Mouse (Mus musculus) megakaryocyte, embryonic 14.5 days (primary cell): Measurements from ENCODE around the gene Ccser1. TPM values are rescaled to one million over a fixed set of nuclear protein-coding genes. Genes with fewer than 3 reads are reported as not detected.

Experiments used
- H3K27me3 ChIP-seq: replicated peaks from 2 replicates; pipeline ENCODE3; 2012; ENCODE audit warnings: inconsistent platforms
- H3K36me3 ChIP-seq: replicated peaks from 2 replicates; pipeline ENCODE3; 2012; ENCODE audit warnings: low read length, inconsistent platforms, mixed read lengths
- H3K4me1 ChIP-seq: 2 replicates; pipeline ENCODE4 v1.6.1; 2012; ENCODE audit warnings: inconsistent platforms
- H3K4me3 ChIP-seq: replicated peaks from 2 replicates; pipeline ENCODE3; 2012; ENCODE audit warnings: moderate library complexity, mild to moderate bottlenecking, inconsistent platforms
- H3K9me3 ChIP-seq: 2 replicates; pipeline ENCODE4 v1.6.1; 2012; ENCODE audit warnings: inconsistent platforms
- FLI1 ChIP-seq: IDR thresholded peaks from 2 replicates; pipeline ENCODE4 v1.6.1; 2012; ENCODE audit warnings: low read length, inconsistent platforms, mixed read lengths
- GATA1 ChIP-seq: IDR thresholded peaks from 3 replicates; pipeline ENCODE4 v1.6.1; 2012; ENCODE audit warnings: mixed read lengths, low read length, inconsistent platforms, borderline replicate concordance
- polyA plus RNA-seq: library from polyadenylated mRNA; stranded (reverse); fragments of >175 nt; gene quantifications from 2 replicates; pipeline ENCODE4 v1.2.3, GENCODE M21; 2012; ENCODE audit warnings: low replicate concordance; ENCODE audit not compliant: insufficient read depth

Gene Ccser1
- polyA plus RNA-seq, 1 experiment = 0.15 TPM

GRCm38 (mm10) chr6:61315884-61316601, 135.9 kb downstream of the Ccser1 start:
- H3K27me3 ChIP-seq = no peaks in the 10 kb centered on the region
- H3K4me3 ChIP-seq = no peak overlapping the region
- H3K36me3 ChIP-seq = no peaks in the 10 kb centered on the region
- TF ChIP-seq GATA1 = no peak
- no peak for TF ChIP-seq FLI1
- H3K9me3 ChIP-seq = peaks cover 7% of the 10 kb centered on the region
- H3K4me1 ChIP-seq = no peaks in the 10 kb centered on the region

DNA sequence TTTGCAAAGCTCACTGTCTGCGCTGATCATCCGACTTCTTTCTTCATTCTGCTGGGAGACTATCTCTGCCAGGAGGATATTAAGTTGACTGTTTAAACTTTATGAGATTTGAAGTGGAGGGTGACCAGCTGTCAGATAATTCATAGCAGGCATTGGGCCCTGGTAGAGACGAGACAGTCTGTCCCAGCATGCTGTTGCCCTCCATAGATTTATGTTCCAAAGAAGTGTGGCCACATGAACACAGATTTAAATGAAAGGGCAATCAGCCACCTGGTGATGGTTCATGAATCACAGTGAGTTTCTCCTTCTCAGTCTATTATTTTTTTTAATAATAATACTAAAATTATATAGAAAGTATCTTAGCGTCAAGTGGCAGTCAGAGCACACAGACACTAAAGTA, 140.7 kb downstream of the Ccser1 start:
- TF ChIP-seq FLI1 (no peak), GATA1 (no peak)
- Histone ChIP-seq H3K27me3 (no peaks in the 10 kb centered on the region), H3K4me3 (no peak overlapping the region), H3K4me1 (no peaks in the 10 kb centered on the region), H3K9me3 (no peaks in the 10 kb centered on the region), H3K36me3 (no peaks in the 10 kb centered on the region)

GRCm38 (mm10) chr6:61322328-61322727, 142.2 kb downstream of the Ccser1 start:
- TF ChIP-seq GATA1 (no peak), FLI1 (no peak)
- H3K4me1 ChIP-seq = no peaks in the 10 kb centered on the region

GRCm38 (mm10) chr6:61326131-61326530, 146.0 kb downstream of the Ccser1 start:
- no peak for TF ChIP-seq GATA1
- no peak for TF ChIP-seq FLI1
- Histone ChIP-seq H3K27me3 (no peaks in the 10 kb centered on the region), H3K36me3 (no peaks in the 10 kb centered on the region), H3K4me3 (no peak overlapping the region), H3K9me3 (no peaks in the 10 kb centered on the region), H3K4me1 (no peaks in the 10 kb centered on the region)

More at GRCm38 (mm10) chr6:61322328-61322727, 142.2 kb downstream of the Ccser1 start:
- Histone ChIP-seq H3K4me3 (no peak overlapping the region), H3K9me3 (no peaks in the 10 kb centered on the region), H3K27me3 (no peaks in the 10 kb centered on the region), H3K36me3 (no peaks in the 10 kb centered on the region)

DNA sequence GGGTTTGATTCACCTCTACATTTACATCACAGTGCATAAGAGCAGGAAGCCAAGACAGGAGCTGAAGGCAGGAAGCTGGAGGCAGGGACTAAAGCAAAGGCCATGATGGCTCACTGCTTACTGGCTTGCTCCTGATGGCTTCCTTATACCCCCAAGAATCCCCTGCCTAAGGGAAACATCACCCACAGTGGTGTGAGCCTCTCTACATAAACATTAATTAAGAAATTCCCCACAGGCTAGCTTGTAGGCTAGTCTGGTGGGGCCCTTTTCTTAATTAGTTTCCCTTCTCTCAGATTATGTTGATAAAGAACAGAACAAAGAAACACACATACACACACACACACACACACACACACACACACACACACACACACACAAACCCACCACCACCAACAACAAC, 148.9 kb downstream of the Ccser1 start:
- no peak overlapping the region for H3K4me3 ChIP-seq
- no peaks in the 10 kb centered on the region for H3K27me3 ChIP-seq
- no peaks in the 10 kb centered on the region for H3K36me3 ChIP-seq
- H3K4me1 ChIP-seq = no peaks in the 10 kb centered on the region
- TF ChIP-seq FLI1 = no peak
- no peak for TF ChIP-seq GATA1
- no peaks in the 10 kb centered on the region for H3K9me3 ChIP-seq

DNA sequence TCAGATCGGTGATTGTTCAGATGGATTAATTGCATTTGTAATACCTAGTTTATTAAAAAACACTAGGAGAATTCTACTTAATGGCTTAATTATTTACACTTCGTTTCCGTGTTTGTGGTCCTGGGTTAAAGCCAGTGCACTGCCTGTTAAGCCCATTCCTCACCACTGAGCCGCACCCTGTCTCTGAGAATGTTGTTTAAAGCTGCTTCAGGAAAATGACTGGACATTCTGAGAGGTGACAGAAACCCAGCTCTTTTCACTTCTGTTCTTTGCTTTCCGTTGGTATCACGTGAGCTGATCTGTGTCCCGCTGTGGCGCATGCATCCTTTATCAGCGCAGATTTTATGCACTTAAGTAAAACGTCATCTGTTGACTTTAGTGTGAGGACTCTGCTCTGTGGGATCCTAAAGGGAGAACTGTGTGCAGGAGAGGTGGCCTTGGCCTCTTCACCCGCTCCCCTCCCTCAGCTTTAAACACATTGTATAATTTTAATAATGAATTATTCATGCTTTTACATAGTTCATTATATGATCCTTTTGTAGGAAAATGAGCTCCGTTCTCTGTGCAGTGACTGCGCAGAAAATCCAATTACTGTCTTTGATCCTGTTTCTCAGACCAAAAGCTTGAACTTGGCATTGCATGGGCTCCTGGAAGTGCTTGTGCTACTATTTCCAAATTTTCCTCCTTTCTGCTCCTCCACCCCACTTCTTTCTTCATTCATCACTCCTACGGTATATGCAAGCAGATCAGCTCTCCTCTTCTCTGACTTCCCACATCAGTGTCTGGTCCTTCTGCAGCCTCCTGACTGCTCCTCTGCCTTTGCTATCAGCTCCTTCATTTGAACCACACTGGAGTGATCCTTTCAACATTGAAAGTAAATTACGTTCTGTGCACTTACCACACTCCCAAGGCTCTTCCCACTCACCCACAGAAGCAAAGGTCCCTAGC, 149.7 kb downstream of the Ccser1 start:
- Histone ChIP-seq H3K27me3 (no peaks in the 10 kb centered on the region), H3K4me1 (no peaks in the 10 kb centered on the region), H3K4me3 (no peak overlapping the region), H3K36me3 (no peaks in the 10 kb centered on the region), H3K9me3 (no peaks in the 10 kb centered on the region)
- TF ChIP-seq GATA1 (no peak), FLI1 (no peak)

GRCm38 (mm10) chr6:61334466-61334865, 154.3 kb downstream of the Ccser1 start:
- Histone ChIP-seq H3K4me3 (no peak overlapping the region), H3K9me3 (no peaks in the 10 kb centered on the region), H3K36me3 (no peaks in the 10 kb centered on the region), H3K27me3 (no peaks in the 10 kb centered on the region), H3K4me1 (no peaks in the 10 kb centered on the region)
- TF ChIP-seq GATA1 (no peak), FLI1 (no peak)

DNA sequence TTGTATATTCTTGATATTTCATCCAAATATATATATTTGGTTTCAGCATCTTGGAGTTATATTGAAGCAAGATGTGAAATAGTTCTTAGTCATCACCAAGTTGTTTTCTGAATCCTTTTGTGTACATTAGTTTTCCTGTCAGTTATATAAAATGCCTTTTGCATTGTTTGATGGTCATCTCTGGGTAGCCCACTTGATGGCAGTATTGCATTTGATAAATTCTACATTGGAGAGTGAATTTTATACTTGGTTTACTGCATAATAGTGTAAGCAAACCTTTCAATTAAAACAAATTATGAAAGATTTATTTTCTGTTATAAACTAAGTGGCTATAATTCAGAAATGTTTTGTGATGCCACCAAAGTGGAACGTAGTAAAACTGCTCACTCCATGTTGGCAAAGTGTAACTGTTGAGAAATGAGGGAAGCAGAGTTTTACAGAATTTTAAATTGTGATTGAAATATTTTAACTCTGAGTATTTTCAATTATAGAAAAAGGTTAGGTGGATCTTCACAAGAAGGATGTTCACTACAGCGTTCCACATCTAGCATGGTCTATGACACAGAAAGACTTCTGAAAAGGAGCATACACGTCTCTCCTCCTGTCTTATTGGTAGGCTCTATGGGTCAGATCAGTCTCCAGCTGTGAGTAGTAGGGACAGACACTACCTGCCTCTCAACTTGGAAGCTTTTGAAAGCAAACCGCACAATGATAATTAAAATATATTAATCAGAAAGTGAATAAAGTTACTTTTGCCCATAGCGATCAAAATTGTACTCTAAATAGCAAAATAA, 167.1 kb downstream of the Ccser1 start:
- Histone ChIP-seq H3K4me1 (no peaks in the 10 kb centered on the region), H3K36me3 (no peaks in the 10 kb centered on the region), H3K9me3 (no peaks in the 10 kb centered on the region), H3K27me3 (no peaks in the 10 kb centered on the region), H3K4me3 (no peak overlapping the region)
- TF ChIP-seq GATA1 (no peak), FLI1 (no peak)

GRCm38 (mm10) chr6:61363722-61364121, 183.6 kb downstream of the Ccser1 start:
- Histone ChIP-seq H3K36me3 (no peaks in the 10 kb centered on the region), H3K9me3 (no peaks in the 10 kb centered on the region), H3K27me3 (no peaks in the 10 kb centered on the region), H3K4me1 (no peaks in the 10 kb centered on the region), H3K4me3 (no peak overlapping the region)
- TF ChIP-seq GATA1 = no peak
- no peak for TF ChIP-seq FLI1
